Mouse (Mus musculus): ENCODE measurements around the gene Prkn.

DNA sequence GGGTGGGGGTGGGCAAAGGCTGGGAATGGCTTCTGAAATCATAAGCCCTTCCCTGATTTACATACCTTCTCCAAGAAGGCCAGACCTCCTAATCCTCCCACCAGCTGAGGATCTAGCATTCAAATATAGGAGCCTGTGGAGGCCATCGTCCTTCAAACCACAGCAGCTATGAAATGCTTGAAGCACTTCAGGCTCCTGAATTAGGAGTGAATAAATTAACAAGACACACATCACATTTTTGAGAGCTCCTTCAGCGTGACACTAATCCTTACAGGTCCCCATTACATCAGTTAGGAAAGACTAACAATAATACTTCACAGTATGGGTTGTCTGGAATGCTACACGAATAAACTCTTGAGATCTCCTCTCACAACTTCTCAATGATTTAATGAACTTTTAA, 896.3 kb downstream of the Prkn start:
- TF ChIP-seq USF1 (IDR thresholded peaks at IDR 0.05; ENCODE audit: low read depth, low read length) (no peak), POLR2A (IDR thresholded peaks at IDR 0.05; ENCODE audit: control insufficient read depth in 1 of 2, insufficient read depth in 1 of 2, low read depth in 1 of 2, low read length in 2 of 2, poor library complexity in 1 of 2) (no peak), EP300 (IDR thresholded peaks at IDR 0.05; ENCODE audit: low read depth in 1 of 2, low read length in 2 of 2) (no peak), POLR2AphosphoS2 (IDR thresholded peaks at IDR 0.05; ENCODE audit: low read length) (no peak), SMC3 (IDR thresholded peaks at IDR 0.05; ENCODE audit: low read depth, low read length) (no peak), ZC3H11A (IDR thresholded peaks at IDR 0.05; ENCODE audit: low read depth, low read length) (no peak), CTCF (IDR thresholded peaks at IDR 0.05 in 2 of 3, conservative IDR thresholded peaks at IDR 0.05 in 1 of 3; ENCODE audit: control insufficient read depth in 1 of 3, insufficient read depth in 1 of 3, low read depth in 2 of 3, low read length in 3 of 3, poor library complexity in 1 of 3, severe bottlenecking in 1 of 3) (no peak), TBP (IDR thresholded peaks at IDR 0.05; ENCODE audit: low read depth, low read length) (no peak), GABPA (IDR thresholded peaks at IDR 0.05; ENCODE audit: low read depth, low read length) (no peak), NRF1 (IDR thresholded peaks at IDR 0.05; ENCODE audit: insufficient read depth, low read depth, low read length, poor library complexity, severe bottlenecking) (no peak), TCF12 (IDR thresholded peaks at IDR 0.05; ENCODE audit: low read depth, low read length) (no peak), CHD2 (IDR thresholded peaks at IDR 0.05; ENCODE audit: low read length) (no peak), ZNF384 (IDR thresholded peaks at IDR 0.05; ENCODE audit: low read depth, low read length) (no peak)

Data from MEL (cell line).